Mouse (Mus musculus) stomach, postnatal 0 days (tissue): Measurements from ENCODE around the gene Slc31a2.

ENCODE experiments used
- CTCF ChIP-seq: IDR thresholded peaks from 2 replicates; pipeline ENCODE4 v1.5.1; 2016; ENCODE audit warnings: antibody characterized with exemption, low read depth, mild to moderate bottlenecking, moderate library complexity
- EP300 ChIP-seq: optimal IDR thresholded peaks from 2 replicates; pipeline ENCODE3; 2016; ENCODE audit warnings: antibody characterized with exemption

GRCm38 (mm10) chr4:62289226-62289625 lies 26.9 kb downstream of the Slc31a2 start:
- TF ChIP-seq EP300 = no peak
- no peak for TF ChIP-seq CTCF
